Mouse (Mus musculus) intestine, embryonic 14.5 days (tissue): Measurements from ENCODE around the gene Haus5. TPM values are rescaled to one million over a fixed set of nuclear protein-coding genes. Genes with fewer than 3 reads are reported as not detected.

Source experiments
- ATAC-seq: fragments of 200-750 bp; cut with Nextera tagmentation; replicated peaks from 2 replicates; pipeline ENCODE4 v1.8.0; 2017; ENCODE audit warnings: low read depth, moderate number of reproducible peaks, moderate TSS enrichment, moderate library complexity; ENCODE audit not compliant: low FRiP score, low TSS enrichment
- DNase-seq: peaks from one replicate; pipeline ENCODE4 v3.0.0-alpha.2; 2018; ENCODE audit warnings: low spot score
- H3K27ac ChIP-seq: fragments of 300-500 bp; sonication (generic); 2 replicates; pipeline ENCODE4 v1.5.1; 2014; ENCODE audit warnings: low read depth, mild to moderate bottlenecking, control low read depth
- H3K27me3 ChIP-seq: fragments of 300-500 bp; sonication (generic); replicated peaks from 2 replicates; pipeline ENCODE4 v1.6.1; 2014; ENCODE audit warnings: low read length, control low read depth; ENCODE audit not compliant: control insufficient read depth, insufficient read depth
- H3K36me3 ChIP-seq: fragments of 300-500 bp; sonication (generic); 2 replicates; pipeline ENCODE4 v1.6.1; 2014; ENCODE audit warnings: low read length, control low read depth; ENCODE audit not compliant: control insufficient read depth, insufficient read depth
- H3K4me1 ChIP-seq: fragments of 300-500 bp; sonication (generic); replicated peaks from 2 replicates; pipeline ENCODE4 v1.6.1; 2014; ENCODE audit warnings: low read length, control low read depth, mixed read lengths; ENCODE audit not compliant: control insufficient read depth, insufficient read depth
- H3K4me2 ChIP-seq: fragments of 300-500 bp; sonication (generic); 2 replicates; pipeline ENCODE4 v1.6.1; 2014; ENCODE audit warnings: low read length
- H3K4me3 ChIP-seq: fragments of 300-500 bp; sonication (generic); 2 replicates; pipeline ENCODE4 v1.5.1; 2014; ENCODE audit warnings: low read depth, low read length, control low read depth, mixed read lengths
- H3K9ac ChIP-seq: fragments of 300-500 bp; sonication (generic); 2 replicates; pipeline ENCODE4 v1.6.1; 2014; ENCODE audit warnings: mild to moderate bottlenecking, low read length
- H3K9me3 ChIP-seq: fragments of 300-500 bp; sonication (generic); 2 replicates; pipeline ENCODE4 v1.6.1; 2016; ENCODE audit warnings: low read length, control low read depth; ENCODE audit not compliant: control insufficient read depth
- WGBS: fragments of 180-500 bp; shearing (Covaris S2); extraction: QIAGEN DNeasy Blood & Tissue Kit; methylation state at CpG from one replicate; pipeline ENCODE4 v1.1.7; 2014; 5-methylcytosine and 5-hydroxymethylcytosine counted together
- polyA plus RNA-seq: library from polyadenylated mRNA; unstranded; fragments of >200 nt; fragmentation: Nextera tagmentation; extraction: Ambion mirVana; gene quantifications from 2 replicates; pipeline ENCODE4 v1.2.1, GENCODE M21; 2014

Gene Haus5
- polyA plus RNA-seq, 1 experiment from 2014 or later, result 49.5 TPM

DNA sequence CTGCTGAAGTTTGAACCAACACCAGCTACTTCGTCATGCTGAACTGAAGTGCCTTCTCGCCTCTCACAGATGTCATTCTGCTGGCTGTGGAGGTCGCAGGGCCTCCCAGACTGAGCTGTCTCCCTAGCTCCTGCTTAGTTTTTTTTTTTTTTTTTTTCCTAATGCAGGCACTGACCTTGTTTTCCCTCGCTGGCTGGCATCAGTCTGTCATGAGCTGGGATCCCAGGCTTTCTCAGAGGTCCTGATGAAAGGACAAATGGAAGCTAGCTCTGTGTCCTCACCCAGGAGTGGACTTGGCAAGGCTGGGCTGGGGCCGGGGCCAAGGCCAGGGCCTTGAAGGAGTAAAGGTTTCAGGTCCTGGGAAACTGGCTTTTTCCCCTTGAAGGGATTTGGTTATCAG is 17.1 kb upstream of the Haus5 start:
- H3K9ac ChIP-seq, result no peak overlapping the region
- H3K27me3 ChIP-seq, result 0 out of 2 replicates have a peak, but pooled peaks cover under 1% of the 10 kb centered on the region
- H3K9me3 ChIP-seq, result peaks cover 3% of the 10 kb centered on the region; the same call in 1 of the 2 replicates
- WGBS, result 54% methylated on average over 5 of the region's 5 CpGs
- ATAC-seq (no peak), DNase-seq (no peak)
- H3K4me1 ChIP-seq, result no peaks in the 10 kb centered on the region
- no peak overlapping the region for H3K27ac ChIP-seq
- no peak overlapping the region for H3K4me2 ChIP-seq
- no peaks in the 10 kb centered on the region for H3K36me3 ChIP-seq
- H3K4me3 ChIP-seq, result no peak overlapping the region

DNA sequence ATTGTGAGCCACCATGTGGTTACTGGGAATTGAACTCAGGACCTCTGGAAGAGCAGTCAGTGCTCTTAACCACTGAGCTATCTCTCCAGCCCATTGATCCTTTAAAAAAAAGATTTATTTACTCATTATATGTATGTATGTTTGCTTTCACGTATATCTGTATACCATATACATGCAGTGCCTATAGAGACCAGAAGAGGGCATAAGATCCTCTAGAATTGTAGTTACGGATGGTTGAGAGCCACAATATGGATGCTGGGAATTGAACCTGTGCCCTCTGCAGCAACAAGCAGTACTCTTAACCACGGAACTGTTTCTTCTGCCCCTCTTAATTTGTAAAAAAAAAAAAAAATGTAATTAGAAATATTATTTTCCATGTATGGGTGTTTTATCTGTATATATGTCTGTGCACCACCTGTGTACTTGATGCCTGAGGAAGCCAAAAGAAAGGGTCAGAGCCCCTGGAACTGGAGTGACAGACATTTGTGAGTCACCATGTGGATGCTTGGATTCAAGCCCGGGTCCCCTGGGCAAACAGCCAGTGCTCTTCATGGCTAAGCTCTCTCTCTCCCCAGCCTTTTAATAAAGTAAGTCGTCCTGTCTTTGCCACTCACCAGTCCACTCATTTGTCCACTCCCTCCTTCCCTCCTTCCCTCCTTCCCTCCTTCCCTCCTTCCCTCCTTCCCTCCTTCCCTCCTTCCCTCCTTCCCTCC is 13.6 kb upstream of the Haus5 start:
- ATAC-seq (no peak), DNase-seq (no peak)
- Histone ChIP-seq H3K9me3 (peaks cover 3% of the 10 kb centered on the region; the same call in 1 of the 2 replicates), H3K9ac (no peak overlapping the region), H3K27me3 (no peaks in the 10 kb centered on the region), H3K4me3 (no peak overlapping the region), H3K4me2 (no peak overlapping the region), H3K36me3 (no peaks in the 10 kb centered on the region), H3K27ac (no peak overlapping the region), H3K4me1 (no peaks in the 10 kb centered on the region)
- 66% methylated on average over 5 of the region's 5 CpGs for WGBS

DNA sequence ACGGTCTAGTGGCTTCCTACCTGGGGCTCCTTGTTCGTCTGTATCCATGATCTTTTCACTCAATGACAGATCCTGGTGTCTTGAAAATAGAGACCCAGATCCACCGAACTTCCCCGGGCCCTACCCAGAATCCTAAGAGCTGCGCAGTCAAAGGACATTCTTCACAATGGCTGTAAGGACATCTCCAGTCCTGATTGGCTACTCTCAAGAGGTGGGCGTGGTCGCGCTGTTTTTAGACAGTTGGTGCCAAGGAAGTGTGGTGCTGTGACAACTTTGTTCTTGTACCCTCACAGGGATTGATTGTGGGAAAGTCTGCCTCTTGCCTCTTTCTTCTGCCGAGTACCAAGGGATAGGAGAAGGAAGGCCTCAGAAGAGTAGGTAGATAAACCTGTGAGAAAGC is 6.7 kb upstream of the Haus5 start, which contains the start of gene Pmis2:
Gene Pmis2 (minus strand): TSS at position 126 of the 400 bp plus-strand sequence.
- H3K27me3 ChIP-seq, result no peaks in the 10 kb centered on the region
- no peaks in the 10 kb centered on the region for H3K9me3 ChIP-seq
- H3K27ac ChIP-seq, result no peak within 1 kb of the TSS
- DNase-seq, result no peak
- no peak within 1 kb of the TSS for H3K4me2 ChIP-seq
- no peak within 1 kb of the TSS for H3K9ac ChIP-seq
- ATAC-seq, result no peak
- H3K4me3 ChIP-seq, result no peak within 1 kb of the TSS
- H3K36me3 ChIP-seq, result no peaks in the 10 kb centered on the region
- 68% methylated on average over 9 of the region's 9 CpGs for WGBS
- H3K4me1 ChIP-seq, result no peaks in the 10 kb centered on the region

DNA sequence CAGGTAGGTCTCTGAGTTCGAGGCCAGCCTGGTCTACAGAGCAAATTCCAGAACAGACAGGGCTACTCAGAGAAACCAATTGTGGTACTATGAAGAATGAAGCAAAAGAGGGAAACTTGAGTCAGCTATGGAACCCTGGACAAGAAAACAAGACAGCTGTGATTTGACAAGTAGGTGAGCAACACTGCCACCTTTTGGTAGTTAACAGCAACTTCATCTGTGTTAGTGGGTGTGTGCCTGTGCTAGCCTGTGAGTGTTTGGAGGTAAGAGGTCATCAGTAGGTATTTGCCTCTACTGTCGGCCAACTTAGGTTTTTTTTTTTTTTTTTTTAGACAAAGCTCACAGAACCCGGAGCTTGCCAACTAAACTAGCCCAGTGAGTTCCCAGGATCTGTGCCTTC is 4.4 kb upstream of the Haus5 start:
- no peak for ATAC-seq
- no peaks in the 10 kb centered on the region for H3K27me3 ChIP-seq
- no peak overlapping the region for H3K9ac ChIP-seq
- no peaks in the 10 kb centered on the region for H3K9me3 ChIP-seq
- no peaks in the 10 kb centered on the region for H3K4me1 ChIP-seq
- no peak overlapping the region for H3K27ac ChIP-seq
- H3K4me3 ChIP-seq, result no peak overlapping the region
- 41% methylated on average over 3 of the region's 3 CpGs for WGBS
- H3K36me3 ChIP-seq, result no peaks in the 10 kb centered on the region
- H3K4me2 ChIP-seq, result no peak overlapping the region
- DNase-seq, result no peak

DNA sequence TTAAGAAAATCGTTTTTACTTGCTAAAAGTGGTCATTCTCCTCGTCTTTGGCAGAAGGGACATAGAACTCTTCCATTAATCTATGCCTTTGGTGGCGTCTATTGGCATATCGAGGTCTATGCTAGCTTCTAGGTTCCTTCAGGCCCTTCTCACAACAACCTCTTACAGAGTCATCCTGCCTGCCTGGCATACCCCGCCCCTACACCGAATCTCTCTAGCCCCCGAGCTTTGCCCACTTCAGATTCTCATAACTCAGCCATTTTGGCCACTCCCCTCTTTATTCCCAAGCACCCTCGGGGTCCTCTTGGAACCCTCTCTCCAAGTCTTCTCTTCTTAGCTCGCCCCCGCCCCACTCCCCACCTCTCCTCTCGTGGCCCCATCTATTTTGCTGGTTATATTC is 527 bp upstream of the Haus5 start:
- Histone ChIP-seq H3K9me3 (no peaks in the 10 kb centered on the region), H3K4me3 (peak overlapping the region; percentile 58), H3K4me1 (no peaks in the 10 kb centered on the region), H3K27ac (no peak overlapping the region), H3K4me2 (peak overlapping the region; percentile 83), H3K27me3 (no peaks in the 10 kb centered on the region), H3K9ac (peak overlapping the region; percentile 58), H3K36me3 (peaks cover 16% of the 10 kb centered on the region)
- WGBS, result 5% methylated on average over 11 of the region's 11 CpGs
- DNase-seq (peak; percentile 56), ATAC-seq (0 out of 2 replicates have a peak, but pooled peaks have one; percentile 52)

DNA sequence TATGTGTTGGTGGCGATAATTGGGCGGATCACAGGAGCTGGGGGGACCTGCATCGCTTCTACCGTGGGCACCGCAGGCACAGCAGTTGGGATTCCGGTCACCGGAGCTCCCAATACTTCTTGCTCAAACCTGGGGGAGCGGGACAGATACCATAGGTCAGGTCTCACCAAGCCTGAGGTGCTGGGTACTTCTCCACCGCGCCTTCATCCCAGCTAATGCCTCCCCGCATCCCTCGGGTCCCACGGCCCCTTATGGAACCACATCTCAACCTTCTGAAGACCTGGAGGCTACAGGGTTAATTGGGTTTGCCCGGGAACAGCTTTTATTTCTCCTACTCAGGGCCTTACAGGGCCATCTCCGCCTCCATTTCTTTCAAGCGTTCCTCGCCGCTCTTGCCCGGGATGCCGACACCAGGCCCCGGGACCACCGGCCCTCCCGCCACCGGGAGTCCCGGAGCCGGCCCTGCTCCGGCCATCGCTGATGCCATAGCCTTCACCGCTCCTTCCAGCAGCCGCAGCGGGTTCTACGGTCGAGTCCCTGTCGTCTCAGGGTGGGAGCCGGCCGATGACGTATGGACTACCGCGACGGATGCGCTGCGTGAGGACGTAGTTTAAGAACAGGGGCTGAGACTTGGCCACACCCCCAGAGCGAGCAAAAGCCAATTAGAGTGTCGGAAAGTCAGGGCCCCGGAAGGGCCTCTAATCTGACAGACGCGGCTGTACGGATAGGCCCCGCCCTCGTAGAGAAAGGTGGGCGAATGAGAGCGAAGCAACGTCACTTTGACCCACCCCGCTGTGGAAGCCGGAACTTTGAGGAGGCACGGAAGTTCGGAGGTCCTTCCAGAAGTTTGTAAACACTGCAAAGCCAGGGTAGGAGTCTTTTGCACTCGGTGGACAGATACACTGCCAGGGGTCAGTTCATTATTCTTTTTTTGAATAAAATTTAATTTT is 14.9 kb downstream of the Haus5 start, which contains the start of gene Rbm42:
Gene Rbm42 (minus strand): TSS at position 727 of the 950 bp plus-strand sequence.
- DNase-seq, result peak; percentile 99
- ATAC-seq, result peak; percentile 99
- H3K36me3 ChIP-seq, result peaks cover 51% of the 10 kb centered on the region
- peak within 1 kb of the TSS; percentile 93 for H3K9ac ChIP-seq
- peaks cover 3% of the 10 kb centered on the region; the same call in 1 of the 2 replicates for H3K4me1 ChIP-seq
- H3K27ac ChIP-seq, result peak within 1 kb of the TSS; percentile 54; the same call in 1 of the 2 replicates
- 2% methylated on average over 59 of the region's 59 CpGs for WGBS
- H3K4me2 ChIP-seq, result peak within 1 kb of the TSS; percentile 96
- H3K9me3 ChIP-seq, result no peaks in the 10 kb centered on the region
- H3K27me3 ChIP-seq, result no peaks in the 10 kb centered on the region
- peak within 1 kb of the TSS; percentile 96 for H3K4me3 ChIP-seq

DNA sequence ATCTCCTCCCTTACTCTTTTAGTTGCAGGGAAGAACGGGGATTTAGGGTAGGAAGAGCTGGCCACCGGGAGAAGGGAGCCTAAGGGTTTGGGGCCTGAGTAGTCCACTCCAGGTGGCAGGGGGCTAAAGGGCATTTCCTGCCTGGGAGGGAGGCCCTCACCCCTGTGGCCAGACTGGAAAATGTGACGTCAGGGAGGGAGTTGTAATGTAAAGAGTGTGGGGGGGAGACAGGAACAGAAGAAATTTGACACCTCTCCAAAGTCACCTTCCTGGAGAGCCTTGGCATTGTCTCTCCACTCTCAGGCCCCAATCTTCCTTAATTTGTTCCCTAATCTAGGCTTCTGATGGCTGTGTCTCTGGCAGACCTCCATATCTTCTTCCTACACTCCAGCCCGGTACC is 25.7 kb downstream of the Haus5 start:
- Histone ChIP-seq H3K4me2 (no peak overlapping the region), H3K9me3 (no peaks in the 10 kb centered on the region), H3K9ac (no peak overlapping the region), H3K4me1 (0 out of 2 replicates have a peak, but pooled peaks cover 4% of the 10 kb centered on the region), H3K4me3 (no peak overlapping the region), H3K27ac (no peak overlapping the region), H3K36me3 (peaks cover 40% of the 10 kb centered on the region), H3K27me3 (peaks cover 30% of the 10 kb centered on the region)
- ATAC-seq, result no peak
- 22% methylated on average over 4 of the region's 4 CpGs for WGBS
- no peak for DNase-seq

DNA sequence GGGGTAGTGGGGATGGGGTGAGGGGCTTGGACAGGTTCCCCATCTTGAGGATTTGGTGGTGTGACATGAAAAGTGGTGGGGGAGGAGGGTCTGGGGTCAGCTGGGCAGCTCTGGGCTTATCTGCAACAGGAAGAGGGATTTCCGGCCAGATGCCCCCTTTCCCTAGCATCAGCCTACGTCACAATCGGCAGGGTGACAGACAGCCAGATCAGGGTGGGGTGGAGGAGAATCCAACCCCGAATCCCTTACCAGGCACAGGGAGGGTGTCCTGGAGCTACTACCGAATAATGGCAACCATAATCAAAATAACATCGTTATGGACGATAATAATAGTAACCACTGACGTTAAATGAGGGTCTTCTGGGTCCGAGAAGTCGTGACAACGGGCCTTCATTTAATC is 28.4 kb downstream of the Haus5 start:
- H3K4me2 ChIP-seq, result no peak overlapping the region
- no peaks in the 10 kb centered on the region for H3K9me3 ChIP-seq
- peaks cover 55% of the 10 kb centered on the region for H3K27me3 ChIP-seq
- no peak overlapping the region for H3K9ac ChIP-seq
- no peak overlapping the region for H3K27ac ChIP-seq
- peaks cover 13% of the 10 kb centered on the region for H3K36me3 ChIP-seq
- ATAC-seq (no peak), DNase-seq (no peak)
- 24% methylated on average over 11 of the region's 11 CpGs for WGBS
- 0 out of 2 replicates have a peak, but pooled peaks cover 4% of the 10 kb centered on the region for H3K4me1 ChIP-seq
- H3K4me3 ChIP-seq, result no peak overlapping the region
